Mouse (Mus musculus) heart, embryonic 12.5 days (tissue): ENCODE measurements around the gene Ncdn. TPM values are rescaled to one million over a fixed set of nuclear protein-coding genes. Genes with fewer than 3 reads are reported as not detected.

Experiments
- ATAC-seq: fragments of 200-750 bp; cut with Nextera tagmentation; 2 replicates; pipeline ENCODE4 v1.8.0; 2017; ENCODE audit warnings: moderate TSS enrichment, moderate library complexity; ENCODE audit not compliant: insufficient number of reproducible peaks, low FRiP score
- H3K27ac ChIP-seq: fragments of 300-500 bp; sonication (generic); 2 replicates; pipeline ENCODE4 v1.5.1; 2016; ENCODE audit warnings: mild to moderate bottlenecking, moderate library complexity; ENCODE audit not compliant: poor library complexity, severe bottlenecking
- H3K27me3 ChIP-seq: fragments of 300-500 bp; sonication (generic); replicated peaks from 2 replicates; pipeline ENCODE4 v1.6.1; 2016; ENCODE audit warnings: mild to moderate bottlenecking, moderate library complexity
- H3K36me3 ChIP-seq: fragments of 300-500 bp; sonication (generic); 2 replicates; pipeline ENCODE4 v1.6.1; 2016; ENCODE audit warnings: mild to moderate bottlenecking, moderate library complexity
- H3K4me1 ChIP-seq: fragments of 300-500 bp; sonication (generic); replicated peaks from 2 replicates; pipeline ENCODE4 v1.6.1; 2016; ENCODE audit warnings: mild to moderate bottlenecking
- H3K4me2 ChIP-seq: fragments of 300-500 bp; sonication (generic); 2 replicates; pipeline ENCODE4 v1.6.1; 2016; ENCODE audit warnings: mild to moderate bottlenecking, moderate library complexity
- H3K4me3 ChIP-seq: fragments of 300-500 bp; sonication (generic); 2 replicates; pipeline ENCODE4 v1.5.1; 2016; ENCODE audit warnings: mild to moderate bottlenecking
- H3K9ac ChIP-seq: fragments of 300-500 bp; sonication (generic); 2 replicates; pipeline ENCODE4 v1.6.1; 2016; ENCODE audit warnings: mild to moderate bottlenecking, moderate library complexity
- H3K9me3 ChIP-seq: fragments of 300-500 bp; sonication (generic); replicated peaks from 2 replicates; pipeline ENCODE4 v1.6.1; 2016; ENCODE audit warnings: mild to moderate bottlenecking, moderate library complexity
- WGBS: fragments of 180-500 bp; shearing (Covaris S2); methylation state at CpG from one replicate; pipeline ENCODE4 v1.1.7; 2016; 5-methylcytosine and 5-hydroxymethylcytosine counted together
- polyA plus RNA-seq: library from polyadenylated mRNA; unstranded; fragments of >200 nt; fragmentation: Nextera tagmentation; extraction: Ambion mirVana; gene quantifications from 2 replicates; pipeline ENCODE4 v1.2.1, GENCODE M21; 2016

Gene Ncdn
- polyA plus RNA-seq, 1 experiment from 2014 or later = 31.3 TPM

- H3K4me3 ChIP-seq = peak overlapping the region; percentile 86
- H3K36me3 ChIP-seq = peaks cover 42% of the 10 kb centered on the region
- peak overlapping the region; percentile 96 for H3K4me2 ChIP-seq
- no peaks in the 10 kb centered on the region for H3K27me3 ChIP-seq
- H3K9ac ChIP-seq = 0 out of 2 replicates have a peak overlapping the region, but pooled peaks have one; percentile 83
- H3K9me3 ChIP-seq = no peaks in the 10 kb centered on the region
- 53% methylated on average over 10 of the region's 10 CpGs for WGBS
- no peak overlapping the region for H3K27ac ChIP-seq
- ATAC-seq = no peak
- peaks cover 34% of the 10 kb centered on the region for H3K4me1 ChIP-seq
These were observed 1.6 kb downstream of the Ncdn start for GRCm38 (mm10) chr4:126751556-126752023.

- H3K4me2 ChIP-seq = peak overlapping the region; percentile 96; the same call in 1 of the 2 replicates
These were observed 2.2 kb downstream of the Ncdn start for GRCm38 (mm10) chr4:126750863-126751555.

GRCm38 (mm10) chr4:126750046-126750683 lies 3.1 kb downstream of the Ncdn start:
- WGBS = 87% methylated on average over 26 of the region's 26 CpGs
- Histone ChIP-seq H3K27ac (no peak overlapping the region), H3K9me3 (no peaks in the 10 kb centered on the region), H3K4me2 (no peak overlapping the region), H3K36me3 (peaks cover 56% of the 10 kb centered on the region), H3K27me3 (no peaks in the 10 kb centered on the region), H3K4me3 (no peak overlapping the region), H3K4me1 (peaks cover 34% of the 10 kb centered on the region), H3K9ac (no peak overlapping the region)
- ATAC-seq = no peak

More at GRCm38 (mm10) chr4:126750863-126751555, 2.2 kb downstream of the Ncdn start:
- peaks cover 48% of the 10 kb centered on the region for H3K36me3 ChIP-seq
- 85% methylated on average over 8 of the region's 8 CpGs for whole genome bisulfite sequencing
- no peak for ATAC-seq
- no peaks in the 10 kb centered on the region for H3K9me3 ChIP-seq
- no peak overlapping the region for H3K27ac ChIP-seq
- 0 out of 2 replicates have a peak overlapping the region, but pooled peaks have one; percentile 86 for H3K4me3 ChIP-seq
- H3K9ac ChIP-seq = no peak overlapping the region; the same call in 1 of the 2 replicates
- peaks cover 34% of the 10 kb centered on the region for H3K4me1 ChIP-seq
- H3K27me3 ChIP-seq = no peaks in the 10 kb centered on the region

GRCm38 (mm10) chr4:126749553-126749952 lies 3.7 kb downstream of the Ncdn start:
- H3K4me2 ChIP-seq = no peak overlapping the region
- no peak for ATAC-seq
- peaks cover 62% of the 10 kb centered on the region for H3K36me3 ChIP-seq

GRCm38 (mm10) chr4:126748381-126748780 lies 4.9 kb downstream of the Ncdn start:
- Histone ChIP-seq H3K4me3 (no peak overlapping the region), H3K9me3 (no peaks in the 10 kb centered on the region), H3K36me3 (peaks cover 70% of the 10 kb centered on the region), H3K27me3 (no peaks in the 10 kb centered on the region; the same call in 1 of the 2 replicates), H3K9ac (no peak overlapping the region), H3K4me2 (no peak overlapping the region), H3K27ac (no peak overlapping the region), H3K4me1 (peaks cover 37% of the 10 kb centered on the region)
- ATAC-seq = no peak
- 93% methylated on average over 8 of the region's 8 CpGs for WGBS

More at GRCm38 (mm10) chr4:126749553-126749952, 3.7 kb downstream of the Ncdn start:
- H3K9me3 ChIP-seq = no peaks in the 10 kb centered on the region
- no peak overlapping the region for H3K9ac ChIP-seq
- H3K4me3 ChIP-seq = no peak overlapping the region
- H3K4me1 ChIP-seq = peaks cover 31% of the 10 kb centered on the region
- H3K27me3 ChIP-seq = no peaks in the 10 kb centered on the region; the same call in 1 of the 2 replicates
- 89% methylated on average over 11 of the region's 11 CpGs for WGBS
- H3K27ac ChIP-seq = no peak overlapping the region

- Histone ChIP-seq H3K4me2 (no peak overlapping the region), H3K27ac (no peak overlapping the region), H3K9me3 (no peaks in the 10 kb centered on the region), H3K36me3 (peaks cover 70% of the 10 kb centered on the region), H3K4me1 (peaks cover 28% of the 10 kb centered on the region), H3K9ac (no peak overlapping the region), H3K27me3 (no peaks in the 10 kb centered on the region; the same call in 1 of the 2 replicates), H3K4me3 (no peak overlapping the region)
- ATAC-seq = no peak
- WGBS = 68% methylated on average over 10 of the region's 10 CpGs
These were observed 6.9 kb downstream of the Ncdn start for GRCm38 (mm10) chr4:126746194-126746840.

- H3K9me3 ChIP-seq = no peaks in the 10 kb centered on the region
- no peak overlapping the region for H3K4me3 ChIP-seq
- no peaks in the 10 kb centered on the region; the same call in 1 of the 2 replicates for H3K27me3 ChIP-seq
- peaks cover 26% of the 10 kb centered on the region for H3K4me1 ChIP-seq
- H3K27ac ChIP-seq = no peak overlapping the region
- H3K4me2 ChIP-seq = no peak overlapping the region
- 42% methylated on average over 13 of the region's 13 CpGs for WGBS
- no peak for ATAC-seq
- peaks cover 67% of the 10 kb centered on the region for H3K36me3 ChIP-seq
- H3K9ac ChIP-seq = no peak overlapping the region
These were observed 7.6 kb downstream of the Ncdn start for GRCm38 (mm10) chr4:126745506-126746193.

- Histone ChIP-seq H3K9me3 (no peaks in the 10 kb centered on the region), H3K4me3 (no peak overlapping the region), H3K27me3 (peaks cover 3% of the 10 kb centered on the region), H3K4me1 (peaks cover 19% of the 10 kb centered on the region), H3K36me3 (peaks cover 58% of the 10 kb centered on the region), H3K9ac (no peak overlapping the region), H3K27ac (no peak overlapping the region), H3K4me2 (no peak overlapping the region)
- WGBS = 87% methylated on average over 14 of the region's 14 CpGs
- ATAC-seq = no peak
These were observed 8.4 kb downstream of the Ncdn start for GRCm38 (mm10) chr4:126744831-126745230.

GRCm38 (mm10) chr4:126743713-126744112 lies 9.5 kb downstream of the Ncdn start:
- H3K27me3 ChIP-seq = peaks cover 14% of the 10 kb centered on the region
- H3K27ac ChIP-seq = no peak overlapping the region
- WGBS = 8% methylated on average over 11 of the region's 11 CpGs
- H3K4me2 ChIP-seq = no peak overlapping the region
- no peak overlapping the region for H3K4me3 ChIP-seq
- no peaks in the 10 kb centered on the region for H3K9me3 ChIP-seq
- ATAC-seq = no peak
- peaks cover 47% of the 10 kb centered on the region for H3K36me3 ChIP-seq
- H3K4me1 ChIP-seq = peaks cover 14% of the 10 kb centered on the region; the same call in 1 of the 2 replicates
- H3K9ac ChIP-seq = no peak overlapping the region

- peaks cover 21% of the 10 kb centered on the region for H3K27me3 ChIP-seq
- no peak overlapping the region for H3K4me2 ChIP-seq
- H3K9ac ChIP-seq = no peak overlapping the region
- no peak for ATAC-seq
- no peaks in the 10 kb centered on the region for H3K9me3 ChIP-seq
- H3K4me3 ChIP-seq = no peak overlapping the region
- peaks cover 40% of the 10 kb centered on the region for H3K36me3 ChIP-seq
- peaks cover 14% of the 10 kb centered on the region; the same call in 1 of the 2 replicates for H3K4me1 ChIP-seq
- H3K27ac ChIP-seq = no peak overlapping the region
- WGBS = 40% methylated on average over 2 of the region's 2 CpGs
These were observed 10.3 kb downstream of the Ncdn start for GRCm38 (mm10) chr4:126742976-126743375.
